Mouse (Mus musculus) G1E (cell line): ENCODE data around the gene Nisch.

Source experiments
- CTCF ChIP-seq: IDR thresholded peaks from 2 replicates; pipeline ENCODE4 v1.5.1; 2012; ENCODE audit warnings: low read depth, low read length, inconsistent platforms, mixed read lengths
- GATA1 ChIP-seq: IDR thresholded peaks from 2 replicates; pipeline ENCODE4 v1.6.1; 2012; ENCODE audit warnings: borderline replicate concordance, low read length, inconsistent platforms, mixed read lengths
- GATA2 ChIP-seq: IDR thresholded peaks from 2 replicates; pipeline ENCODE4 v1.6.1; 2012; ENCODE audit warnings: low read depth, low read length, inconsistent platforms, borderline replicate concordance

DNA sequence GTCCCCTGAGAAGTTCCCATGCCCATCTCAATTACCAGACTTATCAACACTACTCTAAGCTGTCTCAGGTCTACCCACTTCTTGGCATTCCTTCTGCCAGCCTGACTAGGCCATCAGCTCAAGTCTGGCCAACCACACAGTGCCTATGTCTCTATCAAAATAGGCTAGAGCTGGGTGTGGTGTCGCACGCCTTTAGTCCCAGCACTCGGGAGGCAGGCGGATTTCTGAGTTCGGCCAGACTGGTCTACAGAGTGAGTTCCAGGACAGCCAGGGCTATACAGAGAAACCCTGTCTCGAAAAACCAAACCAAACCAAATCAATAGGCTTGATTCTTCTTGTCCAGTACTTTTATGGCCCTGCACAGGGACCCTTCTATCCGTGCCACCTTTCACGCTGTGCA lies 89.9 kb downstream of the Nisch start:
- TF ChIP-seq GATA2 (no peak), CTCF (no peak), GATA1 (no peak)
